Mouse (Mus musculus): Measurements from ENCODE around the gene Gm6614. TPM values are rescaled to one million over a fixed set of nuclear protein-coding genes. Genes with fewer than 3 reads are reported as not detected.

Gm6614 gene
- polyA plus RNA-seq, 1 experiment from 2014 or later: 0.12 TPM

GRCm38 (mm10) chr6:141962420-141962819 is 48.8 kb downstream of the Gm6614 start:
- ChIA-PET CTCF (no interaction called here), POLR2A (no interaction called here)
- no peaks in the 10 kb centered on the region for H3K27me3 ChIP-seq
- ATAC-seq (no peak), DNase-seq (ENCODE audit: low read depth, low spot score) (no peak)
- in situ Hi-C loops (cut with MboI; ENCODE audit: low pct_unique_long_range_greater_than_20kb): no loop called here
- no peak for TF ChIP-seq CTCF (IDR thresholded peaks at IDR 0.05)

- ChIA-PET POLR2A (no interaction called here), CTCF (no interaction called here)
- no peak for DNase-seq (ENCODE audit: low read depth, low spot score)
Observed at GRCm38 (mm10) chr6:141961861-141962260, 49.4 kb downstream of the Gm6614 start.

GRCm38 (mm10) chr6:141960482-141960881 is 50.7 kb downstream of the Gm6614 start:
- in situ Hi-C loops (cut with MboI; ENCODE audit: low pct_unique_long_range_greater_than_20kb): no loop called here
- no peaks in the 10 kb centered on the region for H3K27me3 ChIP-seq
- CTCF ChIA-PET: no interaction called here
- DNase-seq (ENCODE audit: low read depth, low spot score) (no peak), ATAC-seq (no peak)
- TF ChIP-seq CTCF (IDR thresholded peaks at IDR 0.05): no peak
- POLR2A ChIA-PET: no interaction called here

More at GRCm38 (mm10) chr6:141961861-141962260, 49.4 kb downstream of the Gm6614 start:
- TF ChIP-seq CTCF (IDR thresholded peaks at IDR 0.05): no peak
- no peaks in the 10 kb centered on the region for H3K27me3 ChIP-seq
- in situ Hi-C loops (cut with MboI; ENCODE audit: low pct_unique_long_range_greater_than_20kb): no loop called here
- no peak for ATAC-seq

- no peak for ATAC-seq
- POLR2A ChIA-PET: no interaction called here
- CTCF ChIA-PET: interaction anchor here (1.4 kb wide), 1 partner anchor 18 kb away, joined by 4 read pairs; no protein-coding TSS in a partner anchor
- in situ Hi-C loops (cut with MboI; ENCODE audit: low pct_unique_long_range_greater_than_20kb): no loop called here
- TF ChIP-seq CTCF (IDR thresholded peaks at IDR 0.05): no peak
- DNase-seq (ENCODE audit: low read depth, low spot score): no peak
- peaks cover 9% of the 10 kb centered on the region for H3K27me3 ChIP-seq
Observed at GRCm38 (mm10) chr6:141946862-141947261, 64.4 kb downstream of the Gm6614 start, which contains the start of gene Slco1a1. Gene Slco1a1 (minus strand): TSS chr6:141946962.

GRCm38 (mm10) chr6:141940451-141940850 is 70.8 kb downstream of the Gm6614 start:
- DNase-seq (ENCODE audit: low read depth, low spot score): no peak
- in situ Hi-C loops (cut with MboI; ENCODE audit: low pct_unique_long_range_greater_than_20kb): no loop called here
- POLR2A ChIA-PET: no interaction called here
- TF ChIP-seq CTCF (IDR thresholded peaks at IDR 0.05): no peak
- no peak for ATAC-seq
- CTCF ChIA-PET: no interaction called here
- H3K27me3 ChIP-seq: peaks cover 10% of the 10 kb centered on the region

Other genes starting within 250 kb of the Gm6614 start
- not detected for gene Gm5724, start 237.6 kb downstream of the Gm6614 start, polyA plus RNA-seq (2021)
- gene Slco1a4, start 155.2 kb downstream of the Gm6614 start, polyA plus RNA-seq (2021): 0.05 TPM
- 0.01 TPM for gene Slco1a1, start 64.5 kb downstream of the Gm6614 start, polyA plus RNA-seq (2021)
- gene Slco1a6, start 197.1 kb upstream of the Gm6614 start, polyA plus RNA-seq (2021): 25.1 TPM